Mouse (Mus musculus) urinary bladder, postnatal 4 days (tissue): ENCODE results near the gene Rbms1.

Experiments
- DNase-seq, 2 experiments: peaks; one replicate each; pipeline ENCODE4 v3.0.0; 2021 to 2022; ENCODE audit warnings: low spot score in 2 of 2

Rbms1 gene

GRCm38 (mm10) chr2:60809441-60809921 is 153.5 kb downstream of the Rbms1 start:
- no peak for DNase-seq

GRCm38 (mm10) chr2:60808822-60809221 is 154.2 kb downstream of the Rbms1 start:
- no peak for DNase-seq

GRCm38 (mm10) chr2:60807341-60808195 is 155.4 kb downstream of the Rbms1 start:
- DNase-seq: no peak

- DNase-seq: no peak
These were observed 158.2 kb downstream of the Rbms1 start for GRCm38 (mm10) chr2:60804763-60805162.

- no peak for DNase-seq
These were observed 159.6 kb downstream of the Rbms1 start for GRCm38 (mm10) chr2:60803377-60803776.

- DNase-seq: no peak
These were observed 160.2 kb downstream of the Rbms1 start for GRCm38 (mm10) chr2:60802828-60803227.

GRCm38 (mm10) chr2:60802191-60802590 is 160.8 kb downstream of the Rbms1 start:
- no peak for DNase-seq

DNA sequence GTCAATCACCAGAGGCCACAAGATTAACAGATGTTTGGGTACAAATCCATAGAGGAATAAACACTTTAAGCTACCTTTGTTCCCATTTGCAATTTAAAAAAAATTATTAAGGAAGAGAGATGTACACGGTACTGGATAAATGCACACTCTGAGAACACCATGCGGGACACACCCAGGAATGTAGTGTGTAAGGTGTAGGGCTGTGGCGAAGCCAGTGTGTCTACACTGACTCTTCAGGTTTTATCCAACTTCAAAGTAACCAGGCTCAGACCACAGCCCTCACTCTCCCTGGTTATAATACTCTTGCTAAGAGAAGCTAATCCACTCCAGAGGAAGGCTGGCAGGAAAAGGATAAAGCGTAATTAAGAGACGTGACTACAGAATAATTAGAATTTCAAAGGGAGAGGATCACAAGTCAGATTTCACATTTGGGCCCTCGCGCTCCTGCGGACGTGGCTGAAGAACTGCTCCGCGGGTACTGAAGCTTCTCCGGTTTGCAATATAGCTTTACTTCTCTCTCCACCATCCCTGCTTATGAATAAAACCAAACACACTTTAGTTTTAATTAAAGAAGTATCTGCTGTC is 161.3 kb downstream of the Rbms1 start:
- DNase-seq: no peak

GRCm38 (mm10) chr2:60800921-60801558 is 162.0 kb downstream of the Rbms1 start:
- no peak for DNase-seq

DNA sequence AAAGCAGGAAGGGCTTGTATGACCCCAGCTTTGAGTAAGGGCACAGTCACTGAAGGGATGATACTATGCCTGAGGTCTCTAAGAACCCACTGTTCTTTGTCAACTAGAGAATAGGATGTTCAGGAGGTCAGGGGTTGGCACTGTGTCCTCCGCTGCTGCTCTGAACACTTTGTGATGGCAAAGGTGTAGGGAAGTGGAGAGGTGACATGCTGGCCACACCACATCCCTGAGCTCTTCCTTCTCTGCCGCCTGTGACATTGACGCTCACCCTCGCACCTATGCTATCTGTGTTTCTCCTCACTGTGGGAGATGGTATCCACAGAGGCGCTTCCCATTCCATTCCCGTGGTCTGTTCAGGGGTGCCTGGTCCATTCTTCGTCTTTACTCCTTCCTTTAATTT is 163.2 kb downstream of the Rbms1 start:
- DNase-seq: no peak

- DNase-seq: no peak
These were observed 164.0 kb downstream of the Rbms1 start for GRCm38 (mm10) chr2:60798767-60799529.

GRCm38 (mm10) chr2:60796969-60797669 is 165.9 kb downstream of the Rbms1 start:
- peak in 1 of 2 experiments; percentile 33 for DNase-seq

DNA sequence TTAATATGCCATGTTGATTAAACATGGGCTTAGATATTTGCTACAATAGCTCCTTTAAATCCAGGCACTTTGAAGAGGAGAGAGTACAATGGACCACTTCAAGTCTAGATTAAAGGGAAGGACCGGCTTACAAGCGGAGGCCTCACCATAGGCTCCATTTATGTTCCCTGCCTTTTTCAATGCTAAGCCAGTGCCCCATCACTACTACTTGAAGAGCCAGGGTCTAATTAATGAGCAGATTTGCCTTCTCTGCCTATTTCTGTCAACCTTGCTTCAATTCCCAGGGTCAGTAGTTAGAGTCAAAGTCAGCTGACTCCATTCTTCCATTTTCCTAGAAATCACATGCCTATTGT is 166.4 kb downstream of the Rbms1 start:
- no peak for DNase-seq

- DNase-seq: no peak
These were observed 167.1 kb downstream of the Rbms1 start for GRCm38 (mm10) chr2:60795861-60796260.

GRCm38 (mm10) chr2:60792506-60792905 is 170.5 kb downstream of the Rbms1 start:
- no peak for DNase-seq

- DNase-seq: no peak
These were observed 173.9 kb downstream of the Rbms1 start for GRCm38 (mm10) chr2:60789126-60789525.

- DNase-seq: no peak
These were observed 174.7 kb downstream of the Rbms1 start for GRCm38 (mm10) chr2:60788173-60788908.

GRCm38 (mm10) chr2:60787088-60787487 is 175.9 kb downstream of the Rbms1 start:
- no peak for DNase-seq

DNA sequence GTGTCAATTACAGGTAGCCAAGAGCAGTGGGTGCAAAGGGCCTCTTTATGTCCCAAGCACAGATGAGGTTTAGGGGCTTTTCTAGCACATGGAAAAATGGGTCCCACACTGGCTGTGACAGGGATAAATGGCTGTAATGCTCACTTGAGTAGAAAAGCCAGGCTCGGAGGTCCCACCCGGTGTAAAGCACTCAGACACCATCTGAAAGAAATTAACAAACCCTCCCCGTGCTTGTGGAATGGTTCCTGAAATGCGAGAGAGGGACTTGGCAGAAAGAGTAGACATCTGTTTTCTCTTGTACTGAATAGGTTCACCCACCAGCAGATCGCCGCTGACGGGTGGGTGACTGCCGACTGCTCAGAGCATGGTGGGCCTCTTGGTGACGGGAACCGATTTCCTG is 176.7 kb downstream of the Rbms1 start:
- no peak for DNase-seq

DNA sequence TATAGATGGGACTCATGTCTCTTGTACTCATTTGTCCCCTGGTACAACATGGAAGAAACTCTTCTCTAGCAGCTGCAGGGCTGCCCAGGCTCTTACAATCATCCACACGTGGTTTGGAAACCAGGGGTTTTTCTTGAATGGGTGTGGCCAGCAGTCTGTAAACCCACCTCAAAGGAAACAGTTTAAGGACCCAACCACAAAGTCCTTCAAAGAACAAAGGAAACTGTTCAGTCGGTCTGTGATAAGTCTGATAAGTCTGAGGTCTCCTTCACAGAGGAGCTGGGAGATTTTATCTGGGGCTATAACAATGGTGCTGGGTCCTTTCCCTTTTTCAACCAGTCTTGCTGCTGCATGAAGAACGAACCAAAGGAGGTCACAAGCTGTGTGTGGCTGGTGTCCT is 188.5 kb downstream of the Rbms1 start:
- no peak for DNase-seq

GRCm38 (mm10) chr2:60773592-60773991 is 189.4 kb downstream of the Rbms1 start:
- DNase-seq: peak in 1 of 2 experiments; percentile 26
